Mouse (Mus musculus) naive thymus-derived CD4-positive, alpha-beta T cell, adult 2 months (primary cell): ENCODE measurements around the gene C2cd2l.
"Not testable (repeated sequence)": the region's sequence is repeated elsewhere in the genome, so short reads cannot be mapped to it uniquely, and the experiment has no call there.

ENCODE experiments used
- DNase-seq: peaks from one replicate; pipeline ENCODE4 v3.0.0-alpha.2; 2011; ENCODE audit warnings: low read depth

The C2cd2l gene

GRCm38 (mm10) chr9:44336093-44336406 lies 16.0 kb upstream of the C2cd2l start:
- DNase-seq, result no peak

- DNase-seq, result peak; percentile 39
These were observed 15.4 kb upstream of the C2cd2l start for GRCm38 (mm10) chr9:44335331-44336092.

GRCm38 (mm10) chr9:44334396-44335330 lies 14.6 kb upstream of the C2cd2l start, which contains the start of gene H2afx:
Gene H2afx, plus strand, starts transcription at chr9:44334694.
- DNase-seq, result peak; percentile 98

DNA sequence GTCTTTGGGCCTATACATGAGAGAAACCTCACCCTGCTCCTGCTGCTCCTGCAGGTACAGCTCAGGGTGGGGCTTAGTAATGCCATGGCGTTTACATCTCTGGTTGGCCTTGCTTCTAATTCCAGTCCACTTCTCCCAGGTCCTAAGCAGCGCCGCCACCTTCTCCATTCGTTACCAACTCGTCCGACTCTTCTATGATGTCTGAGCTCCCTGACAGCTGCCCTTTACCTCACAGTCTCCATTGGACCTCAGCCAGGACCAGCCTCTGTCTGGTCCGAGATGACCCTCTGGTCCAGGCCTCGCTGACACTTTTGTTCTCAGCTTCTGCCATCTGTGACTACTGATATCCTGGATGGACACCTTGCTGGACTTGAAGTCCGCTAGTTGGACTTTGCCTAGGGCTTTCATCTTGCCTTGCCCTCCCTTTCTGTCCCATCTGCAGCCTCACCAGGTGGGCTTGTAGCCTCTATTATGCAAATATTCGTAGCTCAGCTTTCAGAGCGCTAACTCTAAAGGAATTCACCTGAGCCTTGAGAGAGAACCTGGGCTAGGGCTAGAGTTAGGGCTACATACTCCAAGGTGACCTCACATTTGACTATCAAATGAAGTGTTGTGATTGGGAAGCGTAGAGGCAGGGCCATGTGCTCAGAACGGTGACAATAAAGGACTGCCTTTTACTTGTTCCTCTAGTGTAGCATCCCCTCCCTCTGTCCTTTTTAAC lies 13.0 kb upstream of the C2cd2l start:
- DNase-seq, result no peak

- DNase-seq, result no peak
These were observed 10.7 kb upstream of the C2cd2l start for GRCm38 (mm10) chr9:44330736-44331135.

- no peak for DNase-seq
These were observed 7.8 kb upstream of the C2cd2l start for GRCm38 (mm10) chr9:44327926-44328325.

DNA sequence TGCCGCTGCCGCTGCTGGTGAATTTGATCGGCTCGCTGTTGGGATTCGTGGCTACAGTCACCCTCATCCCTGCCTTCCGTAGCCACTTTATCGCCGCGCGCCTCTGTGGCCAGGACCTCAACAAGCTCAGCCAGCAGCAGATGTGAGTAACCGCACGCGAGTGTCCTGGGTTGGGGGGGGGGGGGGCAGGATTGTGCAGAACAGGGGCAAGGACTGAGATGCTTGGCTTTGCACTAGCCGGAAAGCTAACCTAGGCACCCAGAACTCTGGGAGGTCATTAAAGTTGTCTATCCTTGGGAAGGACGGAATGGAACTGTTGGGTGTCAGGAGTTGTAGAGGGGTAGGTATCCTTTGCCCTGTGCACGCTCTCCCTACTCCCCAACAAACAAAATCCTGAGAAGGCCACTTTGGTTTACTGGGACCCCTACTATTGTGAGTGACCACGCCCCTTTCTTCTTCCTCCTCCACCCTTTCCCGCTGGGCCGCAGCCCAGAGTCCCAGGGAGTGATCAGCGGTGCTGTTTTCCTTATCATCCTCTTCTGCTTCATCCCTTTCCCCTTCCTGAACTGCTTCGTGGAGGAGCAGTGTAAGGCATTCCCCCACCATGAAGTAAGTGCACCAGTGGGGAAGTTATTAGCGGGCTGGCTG lies 7.1 kb upstream of the C2cd2l start:
- no peak for DNase-seq

DNA sequence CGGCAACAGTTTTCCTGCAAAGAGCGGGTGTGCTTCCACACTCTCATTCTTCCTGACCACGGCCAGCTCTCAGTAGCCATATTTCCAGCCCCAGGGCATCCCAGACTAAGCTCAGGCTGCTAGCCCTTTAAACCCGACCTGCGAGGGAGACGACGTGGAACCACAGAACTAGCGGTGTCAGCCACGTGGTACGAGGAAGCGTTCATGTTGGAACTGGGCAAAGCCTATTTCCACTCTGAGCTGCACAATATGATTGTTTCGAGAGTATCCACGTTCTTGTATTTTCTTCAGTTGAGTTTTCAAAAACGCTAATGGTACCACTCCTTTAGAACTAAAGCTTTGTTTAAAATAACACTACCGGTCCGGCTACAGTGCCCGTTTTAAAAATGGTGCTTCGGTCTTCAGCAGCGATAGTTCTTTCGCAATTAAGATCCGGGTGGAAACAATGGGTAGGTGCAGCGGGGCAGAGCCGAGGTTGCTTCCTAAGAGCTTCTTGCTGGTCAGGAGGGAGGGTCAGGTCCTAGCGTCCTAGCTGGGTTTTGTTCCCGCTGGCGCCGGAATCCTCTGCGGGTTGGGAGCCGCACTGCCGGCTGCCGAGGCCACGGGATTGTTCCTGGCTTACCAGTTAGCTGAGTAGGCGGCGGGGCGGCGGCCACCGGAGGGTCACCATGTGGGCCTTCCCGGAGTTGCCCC lies 6.4 kb upstream of the C2cd2l start:
- peak; percentile 91 for DNase-seq

- peak; percentile 42 for DNase-seq
These were observed 5.8 kb upstream of the C2cd2l start, which contains the start of gene Dpagt1 for GRCm38 (mm10) chr9:44325768-44326370. Gene Dpagt1, plus strand, starts transcription at chr9:44326019.

GRCm38 (mm10) chr9:44325032-44325767 lies 5.1 kb upstream of the C2cd2l start:
- DNase-seq, result not testable (repeated sequence)

DNA sequence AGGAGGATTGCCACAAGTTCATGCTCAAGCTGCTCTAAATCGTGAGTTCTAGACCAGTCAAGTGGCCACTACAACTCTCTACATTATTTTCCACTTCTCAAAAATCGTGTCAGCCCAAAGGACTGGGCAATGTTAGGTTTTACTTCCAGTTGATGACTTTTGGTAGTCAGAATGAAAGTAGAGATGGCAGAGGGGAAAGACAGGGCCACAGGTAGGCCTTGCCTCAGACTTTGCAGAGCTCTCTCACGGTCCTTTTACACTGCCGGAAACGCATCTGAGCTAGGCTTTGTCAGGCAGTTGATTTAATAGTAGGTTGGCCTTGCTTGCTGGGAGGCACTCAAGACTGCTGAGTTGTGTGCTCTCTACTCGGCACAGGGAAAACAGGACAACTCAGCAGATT lies 4.1 kb upstream of the C2cd2l start:
- DNase-seq, result no peak

- not testable (repeated sequence) for DNase-seq
These were observed 3.6 kb upstream of the C2cd2l start for GRCm38 (mm10) chr9:44323656-44324055.

GRCm38 (mm10) chr9:44320799-44321133 lies 681 bp upstream of the C2cd2l start:
- no peak for DNase-seq

- peak; percentile 49 for DNase-seq
These were observed 789 bp downstream of the C2cd2l start for GRCm38 (mm10) chr9:44319105-44319886.

DNA sequence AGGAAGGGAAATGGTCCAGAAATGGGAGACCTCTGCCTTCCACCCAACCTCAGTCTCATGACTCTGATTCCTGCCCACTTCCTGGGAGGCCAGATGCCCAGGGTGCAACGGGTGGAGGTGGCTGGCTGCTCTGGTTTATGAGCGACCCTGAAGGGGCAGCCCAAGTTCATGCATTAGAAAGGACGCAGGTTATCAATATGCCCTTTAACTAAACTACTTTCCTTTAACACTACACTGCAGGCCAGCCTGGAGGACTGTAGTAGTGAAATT lies 1.3 kb downstream of the C2cd2l start:
- DNase-seq, result no peak

DNA sequence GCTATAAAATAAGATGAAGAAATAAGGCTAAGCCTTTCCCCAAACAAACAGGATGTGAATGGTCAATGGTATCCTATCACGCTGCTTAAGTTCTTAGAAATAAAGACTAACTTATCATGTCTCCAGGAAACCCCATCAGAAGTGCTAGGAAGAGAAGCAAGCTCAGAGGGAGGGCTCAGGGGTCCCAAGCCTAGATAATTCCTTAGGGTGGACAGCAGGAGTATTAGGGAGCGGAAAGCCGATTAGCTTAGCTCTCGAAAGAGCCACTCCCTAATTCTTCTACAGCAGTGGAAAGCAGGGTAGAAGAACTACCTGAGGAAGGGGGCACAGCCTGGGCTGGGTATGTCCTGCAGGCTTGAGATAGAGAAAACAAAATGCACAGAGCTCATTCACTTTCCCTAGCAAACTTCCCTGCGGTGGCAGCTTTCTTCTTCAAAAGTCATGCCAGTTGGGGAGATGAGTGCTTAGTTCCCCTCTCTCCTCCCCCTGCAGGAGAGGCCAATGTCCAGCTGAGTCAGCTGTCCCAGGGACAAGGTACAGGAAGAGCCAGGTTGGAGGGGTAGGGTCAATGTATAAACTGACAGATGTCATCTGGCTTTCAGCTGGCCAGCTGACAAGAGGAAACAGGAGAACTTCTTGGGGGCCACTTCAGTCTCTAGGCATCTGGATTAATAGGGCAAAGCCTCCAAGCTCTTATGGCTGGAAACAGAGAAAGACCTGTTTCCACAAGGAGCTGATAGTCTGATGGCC lies 1.8 kb downstream of the C2cd2l start:
- DNase-seq, result no peak

- no peak for DNase-seq
These were observed 2.6 kb downstream of the C2cd2l start for GRCm38 (mm10) chr9:44317452-44317851.

GRCm38 (mm10) chr9:44314910-44315309 lies 5.2 kb downstream of the C2cd2l start:
- DNase-seq, result no peak

GRCm38 (mm10) chr9:44314257-44314547 lies 5.9 kb downstream of the C2cd2l start:
- DNase-seq, result no peak
